Mouse (Mus musculus): Measurements from ENCODE around the gene Slc6a3.

GRCm38 (mm10) chr13:73536403-73536821, at the start of gene Slc6a3:
- no peak for TF ChIP-seq CTCF (IDR thresholded peaks at IDR 0.05; ENCODE audit: borderline replicate concordance, insufficient read depth, low read depth, low read length)
- no peak for TF ChIP-seq POLR2A (IDR thresholded peaks at IDR 0.05; ENCODE audit: borderline replicate concordance, insufficient read depth, low read length)

All from cerebellum, adult 2 months (tissue).